Mouse (Mus musculus) cerebellum, adult 11-12 months (tissue): ENCODE measurements at regions not wholly inside any gene's neighbourhood (a gene's known extent, or its start where the extent isn't known, plus 50 kb on each side); places are given as distances from the start of the nearest gene placed in this dataset.

ENCODE experiments used
- DNase-seq: peaks from one replicate; pipeline ENCODE4 v3.0.0; 2022

DNA sequence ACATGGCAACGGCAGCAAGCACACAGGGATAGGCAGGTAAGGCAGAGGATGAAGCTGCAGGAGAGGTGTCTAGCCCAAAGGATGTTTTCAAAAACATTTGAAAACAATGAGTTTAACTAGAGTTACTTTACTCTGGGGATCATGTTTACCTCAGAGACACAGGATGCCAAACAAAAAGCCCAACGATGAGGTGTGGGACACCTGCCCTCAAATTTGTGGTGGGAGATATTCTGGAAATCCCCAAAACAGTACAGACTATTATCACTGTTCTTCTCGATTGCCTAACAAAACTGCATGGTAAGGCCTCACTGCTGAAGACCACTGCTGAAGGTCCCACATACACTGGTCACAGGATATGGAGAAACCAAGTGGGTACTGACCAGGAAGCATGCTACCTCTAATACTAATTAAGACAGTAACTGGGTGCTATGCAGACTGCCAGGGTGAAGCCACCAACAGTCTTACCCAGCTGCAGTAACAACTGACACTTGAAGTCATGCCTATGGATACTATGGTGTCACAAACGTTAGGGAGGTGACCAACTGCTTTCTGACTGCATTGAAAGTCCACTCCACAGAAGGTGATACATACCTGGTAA lies 197.1 kb upstream of the Mkln1 start:
- no peak for DNase-seq

DNA sequence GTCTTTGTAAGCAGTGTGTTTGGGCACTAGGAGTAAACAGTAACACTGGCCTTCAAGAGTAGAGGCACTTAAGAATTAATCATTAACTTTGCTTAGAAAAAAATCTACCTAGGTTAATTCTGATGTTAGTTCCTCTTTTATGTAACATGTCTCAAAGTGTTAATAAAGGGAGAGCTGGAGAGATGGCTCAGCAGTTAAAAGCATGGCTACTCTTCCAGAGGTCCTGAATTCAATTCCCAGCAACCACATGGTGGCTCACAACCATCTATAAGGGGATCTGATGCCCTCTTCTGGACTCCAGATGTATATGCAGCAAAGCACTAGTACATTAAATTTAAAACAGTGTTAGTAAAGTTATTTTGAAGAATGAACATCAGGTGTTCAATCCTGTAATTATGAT lies 195.9 kb upstream of the Mkln1 start:
- no peak for DNase-seq

DNA sequence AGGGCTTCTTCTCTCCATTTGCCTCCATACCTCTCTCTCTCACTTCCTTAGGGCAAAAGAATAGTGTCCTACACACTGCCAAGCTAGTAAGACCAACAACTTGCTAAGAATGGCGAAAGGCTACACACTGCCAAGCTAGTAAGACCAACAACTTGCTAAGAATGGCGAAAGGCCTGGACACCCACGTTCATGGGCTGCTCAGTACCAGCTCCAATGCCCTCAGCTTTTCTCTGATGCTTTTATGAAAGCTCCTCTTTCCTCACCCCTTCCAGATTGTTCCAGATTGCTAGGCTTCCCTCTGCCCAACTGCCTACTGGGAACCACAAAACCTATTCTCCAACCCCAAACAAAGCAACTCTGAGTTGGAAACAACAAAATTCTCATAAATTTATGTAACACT lies 194.1 kb upstream of the Mkln1 start:
- no peak for DNase-seq

DNA sequence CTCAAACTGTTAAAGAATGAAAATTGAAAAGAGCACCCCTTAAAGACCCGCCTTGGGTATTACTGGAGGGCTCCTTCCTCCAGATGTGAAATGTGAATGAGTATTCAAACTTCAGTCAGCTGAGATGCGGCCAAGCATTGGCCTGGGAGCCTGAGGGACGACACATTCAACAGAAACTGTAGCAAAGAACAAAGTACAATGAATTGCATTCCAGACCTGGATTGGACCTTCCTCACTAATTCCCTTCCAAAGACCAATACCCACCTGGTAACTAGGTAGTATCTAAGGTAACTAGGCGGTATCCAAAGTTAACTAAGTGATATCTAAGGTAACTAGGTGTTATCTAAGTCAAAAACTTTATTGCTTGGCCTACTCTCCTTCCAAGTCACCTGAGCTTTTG lies 193.7 kb upstream of the Mkln1 start:
- no peak for DNase-seq

DNA sequence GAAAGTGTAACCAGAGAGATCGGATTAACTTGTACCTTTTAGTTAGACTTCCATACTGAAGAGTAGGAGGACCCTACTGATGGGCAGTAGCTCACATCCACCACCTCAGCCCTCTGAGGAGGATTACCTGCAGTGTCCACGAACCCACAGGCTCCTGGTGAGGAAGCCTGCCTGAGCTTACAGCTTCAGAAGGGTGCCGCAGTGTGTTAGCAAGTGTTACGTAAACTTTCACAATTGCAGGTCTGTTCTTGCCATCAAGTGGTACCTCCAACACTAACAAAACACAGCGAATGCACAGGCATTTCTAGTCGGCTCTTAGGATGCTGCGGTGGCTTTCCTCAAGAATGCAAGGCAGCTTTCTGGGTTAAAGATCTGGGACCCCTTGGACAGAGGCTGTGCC lies 192.4 kb upstream of the Mkln1 start:
- no peak for DNase-seq

DNA sequence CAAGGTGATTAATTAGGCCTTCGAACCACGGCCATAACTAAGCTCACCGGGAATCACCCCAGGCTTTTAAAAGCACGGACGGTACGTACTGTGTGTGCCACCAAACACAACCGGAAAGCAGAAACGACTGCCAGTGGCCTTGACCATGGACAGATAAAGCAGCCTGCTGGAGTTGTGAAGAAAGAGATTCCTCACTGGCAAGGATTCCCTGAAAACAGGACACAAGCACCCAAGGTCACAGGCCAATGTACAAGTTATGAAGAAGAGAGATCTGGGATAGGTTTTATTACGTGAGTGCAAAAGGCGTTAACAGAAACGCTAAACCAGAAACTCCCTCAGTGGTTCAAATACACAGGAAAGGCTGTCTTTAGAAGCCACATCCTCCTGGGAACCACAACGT lies 191.3 kb upstream of the Mkln1 start:
- DNase-seq: no peak

DNA sequence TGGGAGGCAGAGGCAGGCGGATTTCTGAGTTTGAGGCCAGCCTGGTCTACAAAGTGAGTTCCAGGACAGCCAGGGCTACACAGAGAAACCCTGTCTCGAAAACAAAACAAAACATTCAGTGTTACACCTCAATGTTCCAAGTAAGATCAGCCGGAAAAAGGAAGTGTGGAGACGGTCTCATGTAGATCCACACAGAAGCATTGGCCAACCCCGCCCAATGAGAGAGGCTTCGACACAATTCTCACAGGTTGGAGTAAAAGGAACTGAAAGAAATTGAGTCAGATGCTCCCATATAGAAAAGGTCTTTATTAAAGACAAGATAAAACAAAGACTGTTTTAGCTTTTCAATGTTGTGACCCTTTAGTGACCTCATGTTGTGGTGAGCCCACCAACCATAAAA lies 190.3 kb upstream of the Mkln1 start:
- DNase-seq: no peak

DNA sequence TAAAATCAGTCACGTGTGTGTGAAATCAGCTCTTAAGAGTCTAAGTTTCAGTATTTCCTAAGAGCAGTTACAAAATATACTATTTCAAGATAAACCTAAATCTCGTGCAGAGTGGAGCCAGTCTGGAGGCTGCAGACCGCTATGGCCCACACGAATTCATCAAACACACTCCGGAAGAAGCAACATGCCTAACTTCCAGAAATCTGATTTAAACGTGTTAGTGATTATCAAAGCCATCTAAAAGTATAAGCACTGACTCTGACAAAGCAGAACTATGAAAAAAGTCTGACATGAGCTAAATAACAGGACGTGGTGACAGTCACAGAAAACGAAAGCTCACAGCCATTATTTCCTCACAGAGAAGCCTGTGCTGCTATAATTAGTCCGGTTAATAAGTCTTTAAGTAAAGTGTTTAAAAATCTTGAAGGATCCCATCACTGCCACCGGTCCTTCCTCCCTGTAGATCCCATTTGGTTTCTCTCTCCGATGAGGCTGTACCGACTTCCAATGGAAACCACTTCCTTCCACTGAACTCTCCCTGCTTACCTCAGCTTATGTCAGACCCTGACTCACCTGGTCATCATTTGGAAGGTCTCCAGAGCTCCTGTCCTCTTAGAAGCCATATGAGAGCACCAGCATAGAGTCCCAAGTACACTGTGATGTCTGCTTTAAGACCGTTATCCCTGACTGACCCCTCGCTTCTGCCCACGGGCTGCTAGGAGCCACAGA lies 189.0 kb upstream of the Mkln1 start:
- DNase-seq: no peak

DNA sequence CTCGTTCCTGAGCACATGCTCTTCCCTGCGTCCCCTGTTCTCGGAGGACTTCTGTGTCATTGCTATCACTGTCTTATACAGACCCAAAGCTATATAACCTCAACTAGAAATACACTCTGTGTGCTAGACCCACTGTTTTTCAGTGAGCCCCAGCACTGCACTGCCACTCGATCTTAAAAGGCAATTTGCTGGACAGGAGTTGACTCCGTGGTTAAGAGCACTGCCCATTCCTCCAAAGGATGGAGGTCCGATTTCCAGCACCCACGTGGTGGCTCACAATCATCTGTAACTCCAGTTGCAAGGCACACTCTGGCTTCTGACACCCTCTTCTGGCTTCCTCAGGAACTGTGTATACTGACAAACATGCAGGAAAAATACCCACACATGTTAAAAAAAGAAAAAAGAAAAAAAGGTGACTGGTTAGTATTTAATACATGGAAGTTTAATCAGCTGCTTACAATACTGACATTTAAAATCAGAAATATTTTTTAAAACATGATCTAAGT lies 188.3 kb upstream of the Mkln1 start:
- no peak for DNase-seq

DNA sequence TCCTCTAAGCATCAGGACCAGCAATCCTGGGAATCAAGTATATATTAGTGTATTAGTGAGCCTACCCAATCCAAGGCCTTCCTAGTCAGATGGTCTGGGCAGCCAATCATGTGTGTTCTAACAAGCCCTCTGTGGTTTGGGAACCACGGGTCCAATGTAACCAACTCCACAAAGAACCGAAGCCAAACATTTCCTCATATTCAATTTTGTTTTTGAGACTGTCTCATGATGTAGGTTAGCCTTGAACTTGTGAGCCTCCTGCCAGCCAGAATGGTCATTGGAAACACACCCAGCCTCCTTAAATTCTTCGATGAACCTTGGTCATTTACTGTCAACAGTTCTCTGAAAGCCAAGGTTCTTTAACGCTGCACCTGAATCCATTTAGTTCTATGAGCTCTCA lies 187.4 kb upstream of the Mkln1 start:
- no peak for DNase-seq

DNA sequence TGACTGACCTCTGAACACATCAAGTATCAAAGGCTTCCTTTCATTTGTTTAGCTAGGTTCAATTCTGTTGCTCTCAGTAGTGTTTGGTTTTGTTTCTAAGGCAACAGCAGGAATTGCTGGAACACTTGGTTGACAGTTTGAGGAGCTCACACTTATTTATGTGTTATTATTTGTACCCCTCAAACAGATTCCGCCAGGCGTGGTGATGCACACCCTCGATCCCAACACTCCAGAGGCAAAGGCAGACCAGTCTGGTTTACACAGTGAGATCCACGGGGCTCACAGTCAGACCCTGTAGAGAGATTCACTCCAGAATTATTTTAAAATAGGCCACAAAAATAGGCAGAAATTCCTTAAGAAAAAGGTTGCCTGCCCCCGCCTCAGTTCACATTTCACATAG lies 186.9 kb upstream of the Mkln1 start:
- no peak for DNase-seq

DNA sequence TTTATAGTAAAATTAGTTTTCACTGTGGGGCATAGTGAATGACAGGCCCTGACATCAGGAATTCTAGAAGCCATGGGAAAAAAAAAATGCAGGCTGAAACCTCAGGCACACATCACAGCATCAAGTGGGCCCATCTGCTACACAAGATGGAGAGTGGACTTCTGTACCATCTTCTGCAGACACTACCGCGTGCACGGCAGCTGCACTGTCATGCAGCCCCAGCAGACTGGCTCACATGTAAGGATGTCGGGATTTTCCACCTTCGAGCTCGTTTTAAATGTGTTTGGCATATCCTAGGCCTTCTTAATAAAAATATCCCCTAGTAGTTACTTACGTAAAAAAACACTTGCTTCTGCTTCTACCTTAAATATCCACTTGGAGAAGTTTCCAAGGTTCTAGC lies 186.5 kb upstream of the Mkln1 start:
- no peak for DNase-seq

DNA sequence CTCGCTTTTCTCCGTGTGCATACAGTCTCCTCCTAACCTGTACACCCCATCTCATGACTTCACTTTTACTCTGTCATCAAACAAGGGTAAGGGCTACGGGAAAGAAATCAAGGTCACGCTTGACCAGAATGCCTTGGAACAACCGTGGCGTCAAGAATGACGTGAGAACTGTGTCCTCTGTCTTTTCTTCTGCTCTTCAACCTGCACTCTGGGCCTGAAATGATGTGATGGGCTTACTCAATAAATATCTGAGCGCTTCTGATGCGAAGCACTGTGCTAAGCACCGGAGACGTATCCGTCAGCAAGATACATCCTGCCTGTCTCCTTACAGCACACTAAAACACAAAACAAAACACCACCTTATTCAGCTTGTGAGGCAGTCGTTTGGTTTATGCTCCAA lies 185.8 kb upstream of the Mkln1 start:
- DNase-seq: no peak

DNA sequence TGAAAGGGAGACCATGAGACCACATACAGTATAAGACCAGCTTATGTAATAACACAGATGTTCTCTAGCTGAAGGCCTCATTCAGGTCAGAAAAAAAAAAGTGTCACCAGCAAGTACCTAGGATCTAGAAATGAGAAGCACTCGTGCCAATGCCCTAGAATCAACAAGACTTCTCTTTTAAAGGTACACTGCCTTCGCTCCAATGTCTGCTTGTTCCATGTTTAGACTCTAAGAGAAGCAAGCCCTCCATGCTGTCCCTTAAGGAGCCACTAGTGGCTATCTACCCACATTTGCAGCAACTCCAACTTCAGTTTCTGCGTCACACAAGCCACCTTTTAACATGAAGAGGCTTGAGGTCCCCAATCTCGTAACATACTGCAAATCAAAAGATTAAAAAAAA lies 185.4 kb upstream of the Mkln1 start:
- no peak for DNase-seq

DNA sequence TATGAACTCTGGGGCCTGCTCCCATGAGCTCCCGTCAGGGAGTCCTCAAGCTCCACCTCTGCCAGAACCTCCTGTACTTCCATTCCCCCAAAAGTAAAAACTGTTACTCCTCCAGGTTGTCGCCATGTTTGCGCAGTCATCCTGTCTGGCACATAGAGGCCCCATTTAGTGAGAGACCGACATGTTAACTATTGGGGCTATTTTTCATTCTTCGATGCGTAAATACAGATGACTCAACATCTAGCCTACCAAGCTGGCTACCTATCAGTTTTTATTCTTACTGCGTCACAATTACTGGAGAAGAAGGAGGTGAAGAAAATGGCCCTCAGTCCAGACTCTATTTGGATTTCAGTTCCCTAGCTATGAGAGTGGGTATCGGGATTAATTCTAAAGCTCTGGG lies 182.9 kb upstream of the Mkln1 start:
- peak; percentile 57 for DNase-seq

DNA sequence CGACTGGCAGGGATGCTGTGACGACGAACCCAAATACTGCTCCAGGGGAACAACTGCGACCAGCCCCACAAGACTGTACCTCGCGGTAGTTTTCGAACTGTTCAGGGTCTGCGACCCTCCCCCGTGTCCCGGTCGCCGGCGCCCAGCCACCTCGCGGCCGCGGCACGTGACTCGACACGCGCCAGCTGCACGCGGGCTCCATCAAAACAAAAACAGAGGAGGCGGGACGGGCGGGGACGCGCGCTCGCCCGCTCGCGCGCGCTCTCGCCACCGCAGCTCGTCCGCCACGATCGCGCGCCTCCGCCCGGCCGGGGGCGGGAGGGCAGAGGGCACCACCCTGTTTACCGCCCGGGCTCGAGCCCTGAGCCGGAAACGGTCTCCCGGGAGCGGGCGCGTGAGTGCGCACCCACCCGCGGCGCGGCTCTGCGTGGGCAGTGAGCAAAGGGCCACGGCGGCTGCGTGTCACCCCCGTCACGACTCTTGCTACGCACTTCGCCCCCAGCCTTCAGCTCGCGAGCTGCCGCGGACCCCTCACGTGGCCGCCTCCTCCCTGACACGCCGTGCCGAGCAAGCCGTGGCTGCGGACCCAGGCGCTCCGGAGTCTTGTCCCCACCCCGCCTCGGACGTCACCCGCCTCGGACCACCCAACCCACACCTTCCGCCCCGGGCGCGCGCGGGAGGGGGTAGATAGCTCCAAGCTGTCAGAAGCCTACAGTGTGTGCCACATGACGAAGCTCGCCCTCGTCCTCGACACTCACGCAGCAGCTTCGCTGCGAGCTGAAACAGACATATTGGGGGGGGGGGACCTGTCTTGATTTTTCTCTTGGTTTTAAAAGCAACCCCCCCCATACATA lies 182.1 kb upstream of the Mkln1 start:
- DNase-seq: peak; percentile 95

DNA sequence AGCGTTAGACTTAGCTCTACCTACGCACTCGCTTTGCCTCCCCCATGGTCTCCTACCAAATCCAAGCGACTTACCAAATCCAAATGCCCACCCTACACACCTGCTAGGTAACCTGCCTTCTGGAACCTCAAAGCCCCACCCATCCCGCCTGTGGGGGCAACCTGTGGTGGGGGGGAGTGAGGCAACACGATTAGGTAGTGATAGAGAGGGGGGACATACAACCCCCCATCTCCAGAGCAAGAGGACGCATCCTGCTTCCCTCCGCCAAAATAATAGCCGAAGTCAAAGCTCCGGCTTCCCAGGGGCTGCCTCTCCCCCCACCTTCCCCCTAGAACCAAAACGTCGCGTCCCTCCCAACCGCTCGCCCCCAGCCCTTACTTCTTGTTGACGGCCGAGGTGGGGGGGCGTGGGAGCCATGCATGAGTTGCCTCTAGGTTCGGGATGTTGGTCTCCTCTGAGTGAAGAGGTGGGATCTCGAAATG lies 181.4 kb upstream of the Mkln1 start:
- peak; percentile 85 for DNase-seq

DNA sequence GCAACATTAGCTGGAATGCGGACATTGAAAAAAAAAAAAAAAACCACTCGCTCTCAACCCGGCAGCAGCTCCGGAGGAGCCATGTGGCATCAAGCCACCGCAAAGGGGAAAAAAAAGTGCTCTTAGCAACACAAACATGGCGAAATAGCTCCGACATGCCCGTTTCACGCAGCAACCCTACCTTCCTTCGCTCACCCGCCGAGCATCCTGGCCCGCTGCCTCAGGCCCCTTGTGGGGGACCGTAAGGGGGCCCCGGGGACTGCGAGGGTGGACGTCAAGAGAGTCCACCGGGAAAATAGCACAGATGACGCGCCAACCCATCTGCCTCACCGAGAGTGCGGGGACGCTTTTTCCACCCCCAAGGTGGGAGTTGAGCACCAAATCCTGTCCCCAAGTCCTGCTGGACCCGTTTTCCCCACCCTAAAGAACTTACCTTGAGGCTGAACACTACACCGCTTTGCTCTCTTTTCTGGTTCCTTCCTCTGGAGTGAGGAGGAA lies 180.8 kb upstream of the Mkln1 start:
- DNase-seq: peak; percentile 81

DNA sequence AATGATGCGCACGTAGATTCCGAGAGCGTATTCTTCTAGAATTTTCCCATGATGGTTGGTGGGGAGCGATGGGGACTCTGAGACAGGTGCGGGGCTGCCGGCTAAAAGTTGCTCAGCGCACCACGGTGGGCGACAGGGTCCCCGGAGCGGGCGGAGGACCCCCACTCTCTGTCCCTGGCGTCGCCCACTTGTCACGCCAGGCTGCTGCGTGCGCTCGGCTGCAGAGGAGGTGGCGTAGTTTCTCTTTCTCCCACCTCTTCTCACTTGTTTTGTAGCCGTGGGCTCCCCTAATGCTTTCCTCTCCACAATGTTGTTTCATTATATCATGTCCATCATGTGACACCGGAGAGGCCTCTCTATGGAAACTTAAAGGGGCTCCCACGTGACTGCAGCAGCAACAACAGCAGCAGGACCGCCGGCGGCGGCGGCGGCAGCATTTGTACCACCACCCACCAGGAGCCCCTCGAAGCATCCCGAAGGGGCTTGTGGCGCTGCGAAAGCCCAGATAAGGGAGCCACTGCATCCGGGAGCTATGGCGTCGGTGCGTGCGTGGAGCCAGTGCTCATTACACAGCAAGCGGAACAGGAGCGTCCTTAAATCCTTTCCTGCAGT lies 180.3 kb upstream of the Mkln1 start:
- DNase-seq: peak; percentile 79

DNA sequence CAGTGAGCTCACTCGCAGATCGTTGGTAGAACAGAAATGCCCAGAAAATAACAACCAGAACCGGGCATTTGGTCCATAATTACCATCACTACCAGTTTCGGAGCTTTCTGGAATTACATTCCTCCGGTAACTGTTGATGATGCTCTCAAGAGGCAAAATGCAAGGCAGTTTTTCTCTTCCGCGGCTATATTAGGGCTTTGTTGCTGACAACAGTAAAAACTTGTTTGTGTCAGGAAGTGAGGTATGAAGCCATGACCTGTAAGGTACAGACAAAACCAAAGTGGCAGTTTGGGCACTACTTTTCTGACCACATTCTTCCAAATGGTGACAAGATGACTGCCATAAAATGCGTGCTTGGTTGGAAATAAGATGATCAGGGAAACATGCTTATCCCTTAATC lies 179.7 kb upstream of the Mkln1 start:
- DNase-seq: no peak

DNA sequence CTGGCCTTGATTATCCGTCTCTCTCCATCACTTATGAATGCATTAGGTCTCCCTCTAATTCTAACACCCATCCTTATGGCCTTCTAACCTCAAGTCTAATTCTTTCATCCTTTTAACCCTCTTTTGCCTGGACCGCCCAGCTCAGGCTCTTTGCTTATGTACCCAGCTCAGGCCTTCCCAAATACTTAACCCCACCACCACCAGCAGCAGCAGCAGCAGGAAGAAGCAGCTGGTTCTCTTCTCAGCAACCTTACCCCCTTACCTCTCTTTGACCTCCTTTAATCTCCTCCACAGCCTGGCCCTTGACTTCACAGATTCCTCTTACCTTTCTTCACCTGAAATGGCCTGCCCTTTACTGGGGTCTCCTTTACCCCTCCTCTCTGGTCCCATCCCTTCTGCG lies 178.8 kb upstream of the Mkln1 start:
- DNase-seq: no peak

DNA sequence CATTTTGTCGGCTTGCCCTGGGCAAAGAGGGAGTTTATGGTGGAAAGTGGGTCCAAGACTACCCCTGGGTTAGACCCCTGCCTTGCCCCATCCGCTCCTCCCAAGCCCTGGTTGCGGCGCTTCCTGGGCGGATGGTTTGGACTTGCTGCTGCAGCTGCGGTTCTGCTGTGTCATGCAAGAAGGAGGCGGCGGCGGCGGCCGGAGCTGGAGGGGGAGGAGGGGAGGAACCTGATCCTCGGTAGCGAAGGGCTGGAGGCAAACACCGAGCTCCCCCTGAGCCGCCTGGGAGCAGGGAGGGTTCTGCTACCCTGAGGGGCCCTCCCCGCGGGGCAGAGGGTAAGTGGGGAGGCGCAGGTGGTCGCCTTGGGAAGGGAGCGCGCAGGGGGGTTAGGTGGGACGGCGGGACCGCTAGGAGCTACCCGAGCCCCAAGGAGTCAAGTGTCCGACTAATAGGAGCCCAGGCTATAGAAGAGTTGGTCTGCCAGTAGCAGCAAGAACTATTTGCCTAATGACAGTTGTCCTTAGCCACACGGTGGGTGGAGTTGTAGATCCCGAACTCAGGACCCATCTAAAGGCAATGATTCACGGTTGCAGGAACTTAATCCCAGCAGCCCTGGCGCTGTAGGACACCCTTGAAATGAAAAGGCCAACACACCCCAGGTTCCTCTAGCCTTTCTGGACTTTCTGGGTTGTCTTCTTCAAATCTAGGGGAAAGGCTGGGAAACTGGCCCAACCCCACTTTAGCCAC lies 178.2 kb upstream of the Mkln1 start:
- DNase-seq: peak; percentile 72
